Mouse (Mus musculus) left cerebral cortex, postnatal 10 days (tissue): ENCODE measurements around the gene S100a4. TPM values are rescaled to one million over a fixed set of nuclear protein-coding genes. Genes with fewer than 3 reads are reported as not detected.
A peak's percentile ranks its signal among the peaks of the same experiment; 100 is the strongest.

Experiments used
- DNase-seq, 2 experiments: peaks; one replicate each; pipeline ENCODE4 v3.0.0; 2021 to 2022; ENCODE audit warnings: low spot score in 2 of 2, mixed read lengths in 1 of 2; ENCODE audit errors: extremely low spot score in 1 of 2
- intact Hi-C: fragments of 180-260 bp; cut with DNase I; formaldehyde crosslinking; loops from one replicate; pipeline ENCODE4 v1.15.1; 2025
- total RNA-seq, 2 experiments: library from RNA; stranded (reverse); gene quantifications; 2 replicates each; pipeline ENCODE4 v1.2.3; 2021

S100a4 gene
- total RNA-seq, 2 experiments from 2014 or later: 7.1 to 8.1 TPM

DNA sequence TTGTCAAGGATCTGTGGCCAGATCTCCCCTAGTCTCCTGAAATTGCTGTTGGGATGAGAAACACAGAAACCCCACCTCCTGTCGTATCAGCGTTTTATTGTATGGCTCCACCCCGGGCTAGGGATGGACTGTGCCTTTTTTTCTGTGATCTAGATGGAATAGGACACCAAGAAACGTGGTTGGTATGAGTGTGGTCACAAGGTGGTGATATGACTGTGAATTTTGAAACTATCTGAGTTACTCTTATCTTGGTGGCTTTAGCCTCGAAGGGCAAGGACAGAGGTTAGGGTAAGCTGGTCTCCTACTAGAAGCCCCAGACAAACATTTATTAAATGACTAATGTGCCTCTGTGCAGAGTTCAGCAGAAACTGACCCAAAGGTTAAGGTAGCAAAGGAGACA, 8.0 kb upstream of the S100a4 start:
- intact Hi-C loops: no loop called here
- DNase-seq: no peak

DNA sequence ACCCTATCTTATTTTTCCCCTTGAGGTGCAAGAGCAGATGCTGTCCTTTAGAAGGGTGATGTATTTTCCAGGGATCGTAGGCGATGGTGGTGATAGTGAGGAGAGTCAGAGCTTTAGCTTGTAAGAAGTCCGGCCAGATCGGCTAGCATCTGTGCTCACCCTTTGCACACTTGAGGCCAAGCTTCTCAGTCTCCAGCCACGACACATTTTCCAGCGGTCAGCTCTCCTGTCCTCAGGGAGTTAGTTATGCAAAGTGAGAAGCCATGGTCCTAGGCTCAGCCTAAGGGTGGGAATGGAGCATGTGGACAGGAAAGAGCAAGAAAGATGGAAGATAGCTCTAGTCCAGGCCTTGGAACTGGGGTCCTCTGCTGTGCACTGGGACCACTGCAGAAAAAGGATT, 6.8 kb upstream of the S100a4 start:
- intact Hi-C loops: no loop called here
- no peak for DNase-seq

DNA sequence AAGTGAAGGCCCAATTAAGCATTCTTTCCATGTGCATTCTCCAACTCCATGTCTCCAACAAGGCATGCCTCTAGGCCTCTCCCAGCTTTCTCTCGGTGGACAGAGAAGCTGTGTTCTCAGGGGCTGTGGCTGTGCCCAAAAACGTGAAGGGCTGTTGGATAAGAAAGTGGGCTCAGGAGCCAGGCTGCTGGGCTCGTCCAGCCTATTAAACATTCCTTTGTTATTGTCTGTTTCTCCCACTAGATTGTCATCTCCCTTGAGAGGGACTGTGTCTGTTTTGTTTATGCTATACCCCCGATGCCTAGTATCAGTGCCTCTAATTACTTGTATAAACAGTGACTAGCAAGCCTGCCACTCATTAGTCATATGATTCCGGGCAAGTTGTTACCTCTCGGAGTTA, 5.8 kb upstream of the S100a4 start:
- DNase-seq: no peak
- intact Hi-C loops: no loop called here

DNA sequence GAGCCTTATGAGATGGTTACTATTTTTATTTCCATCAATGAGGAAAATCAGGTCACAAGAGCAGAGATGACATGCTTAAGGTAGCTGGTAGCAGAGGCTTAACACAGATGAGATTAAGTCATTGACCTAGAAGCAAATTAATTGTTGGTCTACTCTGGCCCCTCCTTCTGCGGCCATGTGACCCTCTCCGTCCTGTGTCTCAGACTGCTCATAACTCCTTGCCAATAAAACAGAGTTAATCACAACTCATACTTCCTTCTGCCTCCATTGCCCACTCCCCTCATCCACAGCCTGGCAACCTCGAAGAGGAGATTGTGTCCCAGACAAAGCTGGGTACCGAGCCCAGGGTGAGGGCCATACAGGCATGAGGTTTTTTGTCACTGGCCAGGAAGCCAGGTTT, 5.4 kb upstream of the S100a4 start:
- intact Hi-C loops: no loop called here
- DNase-seq: no peak

DNA sequence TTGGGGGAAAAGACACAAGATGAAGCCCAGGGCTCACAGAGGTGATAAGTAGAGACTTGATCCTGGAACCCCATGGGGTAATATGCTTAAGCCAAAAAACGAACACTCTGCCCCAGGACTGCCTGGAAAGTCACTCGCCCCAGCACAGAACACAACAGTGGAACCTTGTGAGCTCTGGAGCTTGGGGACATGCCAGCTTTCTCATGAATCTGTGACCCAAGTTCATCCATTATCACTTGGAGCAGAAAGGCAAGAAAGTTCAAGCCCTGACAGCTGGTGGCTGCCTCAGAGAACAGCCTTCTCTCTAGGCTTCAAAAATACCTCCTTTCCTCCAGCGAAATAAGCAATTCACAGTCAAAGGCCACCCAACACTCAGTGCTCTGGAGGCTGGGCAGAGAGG, 4.2 kb upstream of the S100a4 start:
- intact Hi-C loops: no loop called here
- DNase-seq: no peak

DNA sequence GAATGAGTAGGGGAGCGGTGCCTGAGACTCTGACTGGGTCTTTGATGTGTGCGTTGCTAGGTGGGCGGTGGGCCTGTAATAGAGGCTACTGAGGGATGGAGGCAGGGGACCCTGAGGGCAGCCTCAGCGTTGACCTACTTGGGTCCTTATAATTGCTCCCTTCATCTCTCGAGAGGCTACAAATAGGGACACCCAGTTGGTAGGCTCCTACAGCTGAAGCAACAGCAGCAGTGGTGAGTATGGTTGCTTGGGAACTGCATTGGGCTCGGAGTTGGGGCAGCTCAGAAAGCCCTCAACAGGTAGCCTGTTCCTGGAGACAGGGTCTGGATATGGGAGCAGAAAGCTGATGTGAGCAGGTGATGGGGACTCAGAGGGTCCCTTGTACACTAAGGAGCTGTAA, 3.5 kb upstream of the S100a4 start:
- intact Hi-C loops: no loop called here
- no peak for DNase-seq

DNA sequence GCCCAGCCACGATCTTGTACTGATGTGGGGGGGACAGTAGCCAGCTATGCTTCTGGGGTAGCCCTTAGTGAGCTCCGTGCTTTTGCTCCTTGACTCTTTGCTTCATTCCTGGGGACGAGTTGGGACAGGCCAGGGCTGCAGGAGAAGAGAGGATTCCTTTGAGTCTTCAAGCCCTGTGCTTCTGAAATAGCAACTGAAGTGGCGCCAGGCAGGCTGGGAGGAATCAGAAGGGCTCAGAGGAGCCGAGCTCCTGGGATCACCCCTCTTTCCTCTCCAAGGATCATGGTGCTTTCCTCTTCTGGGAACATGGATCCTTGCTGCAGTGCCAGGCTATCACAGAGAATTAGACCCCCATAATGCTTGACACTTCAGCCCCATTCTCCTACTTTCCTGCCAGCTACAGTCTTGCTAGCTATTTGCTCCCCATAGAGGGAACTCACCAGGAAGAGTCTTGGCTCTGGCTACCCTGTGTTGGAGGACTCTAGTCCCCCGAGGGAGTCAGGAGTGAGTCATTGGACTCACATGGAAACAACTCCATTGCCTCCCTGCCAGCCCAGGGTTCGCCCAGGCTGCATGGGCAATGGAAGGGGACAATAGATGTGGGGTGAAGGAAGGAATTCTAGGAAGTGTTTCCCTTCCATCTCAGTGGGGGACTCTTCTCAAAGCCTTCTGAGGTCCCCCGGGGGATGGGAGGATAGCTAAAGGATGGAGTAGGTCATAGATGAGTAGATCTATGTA, 2.9 kb upstream of the S100a4 start:
- intact Hi-C loops: no loop called here
- no peak for DNase-seq

DNA sequence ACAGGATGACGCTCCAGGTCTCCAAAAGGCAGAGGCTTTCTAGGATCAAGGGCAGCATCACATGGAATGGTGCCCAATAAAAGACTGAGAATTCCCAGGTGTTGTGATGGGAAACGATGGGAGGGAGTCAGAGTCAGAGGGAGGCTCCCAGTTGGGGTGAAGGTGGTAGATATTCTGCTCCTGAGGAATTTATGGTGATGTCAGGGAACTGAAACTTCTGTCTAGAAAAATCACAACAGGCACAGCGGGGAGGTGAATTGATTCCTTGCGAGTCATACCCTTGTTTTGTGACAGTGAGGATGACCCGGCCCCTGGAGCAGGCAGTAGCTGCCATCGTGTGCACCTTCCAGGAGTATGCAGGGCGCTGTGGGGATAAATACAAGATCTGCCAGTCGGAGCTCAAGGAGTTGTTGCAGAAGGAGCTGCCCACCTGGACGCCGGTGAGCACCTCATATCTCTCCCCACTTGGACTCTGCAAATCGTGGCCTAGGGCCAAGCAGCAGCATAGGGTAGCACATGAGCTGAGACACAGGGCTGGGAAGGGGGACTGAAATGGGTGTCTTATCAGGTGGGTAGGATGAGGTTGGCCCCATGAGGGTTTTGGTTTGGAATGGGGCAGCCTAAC, 2.0 kb upstream of the S100a4 start, which contains the start of gene Gm42674:
TSS of gene Gm42674 (plus strand) at position 419 of the 625 bp plus-strand sequence.
- intact Hi-C loops: no loop called here
- DNase-seq: no peak

DNA sequence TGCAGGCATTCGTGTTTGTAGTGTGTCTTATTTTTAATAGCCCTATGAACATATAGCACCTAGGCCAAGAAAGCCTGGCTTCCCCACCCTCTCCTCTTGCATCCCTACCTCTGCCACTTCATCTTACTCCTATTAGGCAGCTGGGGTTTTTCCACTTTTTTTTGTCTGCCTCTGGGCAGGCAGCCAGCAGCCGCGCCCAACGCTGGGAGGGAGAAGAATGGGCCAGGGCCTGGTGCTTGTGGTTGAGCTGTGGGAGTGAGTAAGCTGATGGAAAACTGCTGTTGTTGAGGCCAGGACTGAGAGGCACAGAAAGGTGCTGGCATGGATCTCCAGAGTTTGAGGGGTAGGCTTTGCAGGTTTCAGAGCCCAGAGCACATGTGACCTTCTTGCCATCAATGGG, 845 bp downstream of the S100a4 start:
- DNase-seq: peak in 1 of 2 experiments; percentile 76
- intact Hi-C loops: no loop called here

DNA sequence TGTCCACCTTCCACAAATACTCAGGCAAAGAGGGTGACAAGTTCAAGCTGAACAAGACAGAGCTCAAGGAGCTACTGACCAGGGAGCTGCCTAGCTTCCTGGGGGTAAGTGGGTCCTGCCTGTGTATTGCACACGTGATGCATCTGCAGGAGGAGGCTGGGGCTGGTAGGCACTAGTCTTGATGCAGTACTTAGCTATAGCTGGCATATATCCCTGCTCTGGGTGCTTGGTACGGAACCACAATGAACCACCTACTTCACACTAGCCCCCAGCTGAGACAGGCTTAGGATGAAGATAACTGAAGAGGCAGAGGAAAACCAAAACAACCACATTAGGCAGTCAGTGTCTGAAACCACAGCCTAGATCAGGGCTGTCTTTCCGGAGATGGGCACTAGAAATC, 1.5 kb downstream of the S100a4 start:
- intact Hi-C loops: no loop called here
- DNase-seq: no peak

DNA sequence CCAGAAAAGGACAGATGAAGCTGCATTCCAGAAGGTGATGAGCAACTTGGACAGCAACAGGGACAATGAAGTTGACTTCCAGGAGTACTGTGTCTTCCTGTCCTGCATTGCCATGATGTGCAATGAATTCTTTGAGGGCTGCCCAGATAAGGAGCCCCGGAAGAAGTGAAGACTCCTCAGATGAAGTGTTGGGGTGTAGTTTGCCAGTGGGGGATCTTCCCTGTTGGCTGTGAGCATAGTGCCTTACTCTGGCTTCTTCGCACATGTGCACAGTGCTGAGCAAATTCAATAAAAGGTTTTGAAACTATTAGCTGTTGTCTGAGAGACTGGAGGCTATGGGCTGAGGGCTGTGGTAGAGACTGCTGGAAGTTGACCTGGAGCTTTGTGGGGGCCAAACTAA, 2.2 kb downstream of the S100a4 start:
- intact Hi-C loops: no loop called here
- no peak for DNase-seq

DNA sequence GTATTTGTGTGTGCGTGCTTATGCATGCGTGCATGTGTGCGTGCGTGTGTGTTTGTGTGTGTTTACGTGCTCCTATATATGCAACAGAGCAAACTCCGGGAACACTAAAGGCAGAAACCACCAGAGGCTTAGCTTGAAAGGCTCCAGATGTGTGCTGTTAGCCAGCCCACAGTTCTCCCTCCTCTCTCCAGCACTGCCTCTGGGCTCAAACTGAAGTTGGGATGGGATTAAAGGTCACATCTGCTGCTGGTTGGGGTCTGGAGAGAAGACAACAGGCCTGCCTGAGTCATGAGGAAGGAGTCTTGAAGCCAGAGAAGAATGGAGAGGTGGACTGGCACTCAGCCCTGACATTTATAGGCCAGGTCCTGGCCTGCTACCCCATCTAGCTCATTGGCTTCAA, 2.6 kb downstream of the S100a4 start:
- intact Hi-C loops: no loop called here
- DNase-seq: no peak

DNA sequence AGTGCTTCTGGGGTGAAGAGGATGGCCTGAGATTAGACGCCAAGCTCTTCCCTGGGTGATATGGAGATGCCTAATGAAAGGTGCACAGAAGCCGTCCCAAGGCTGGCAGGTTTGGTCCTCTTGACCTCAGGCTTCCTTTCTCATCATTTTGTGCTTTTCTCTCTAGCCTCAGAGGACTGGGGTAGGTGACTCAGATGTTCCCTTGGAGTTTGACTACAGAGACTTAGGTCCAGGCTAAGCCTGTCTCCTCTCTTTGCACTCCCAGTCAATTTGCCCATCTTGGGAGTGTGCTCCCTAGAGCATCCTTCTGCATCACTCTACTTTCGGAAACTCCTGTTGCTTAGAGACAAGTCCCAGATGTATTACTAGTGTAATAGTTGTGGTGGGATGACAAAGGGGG, 3.8 kb downstream of the S100a4 start:
- DNase-seq: no peak
- intact Hi-C loops: no loop called here

DNA sequence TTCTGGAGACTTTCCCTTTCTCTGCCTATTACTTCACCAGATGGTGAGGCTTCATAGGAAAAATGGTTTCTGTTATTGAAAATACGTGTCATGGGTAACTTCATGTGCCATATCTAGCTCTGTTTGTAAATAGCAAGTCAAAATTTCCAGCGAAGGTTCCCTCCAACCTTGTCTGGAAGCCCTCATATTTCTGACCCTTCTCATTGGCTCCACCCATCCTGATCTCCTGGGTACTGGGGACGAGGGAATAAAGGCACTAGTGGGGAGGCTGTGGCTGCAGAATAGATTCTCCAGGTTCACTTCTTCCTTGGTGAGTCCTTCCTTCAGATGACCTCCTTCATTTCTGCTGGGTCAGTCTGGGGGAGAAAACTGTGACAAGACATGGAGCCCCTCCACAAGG, 4.7 kb downstream of the S100a4 start, which contains the start of gene S100a5:
TSS of gene S100a5 (plus strand) at position 301 of the 400 bp plus-strand sequence.
- intact Hi-C loops: no loop called here
- DNase-seq: no peak

DNA sequence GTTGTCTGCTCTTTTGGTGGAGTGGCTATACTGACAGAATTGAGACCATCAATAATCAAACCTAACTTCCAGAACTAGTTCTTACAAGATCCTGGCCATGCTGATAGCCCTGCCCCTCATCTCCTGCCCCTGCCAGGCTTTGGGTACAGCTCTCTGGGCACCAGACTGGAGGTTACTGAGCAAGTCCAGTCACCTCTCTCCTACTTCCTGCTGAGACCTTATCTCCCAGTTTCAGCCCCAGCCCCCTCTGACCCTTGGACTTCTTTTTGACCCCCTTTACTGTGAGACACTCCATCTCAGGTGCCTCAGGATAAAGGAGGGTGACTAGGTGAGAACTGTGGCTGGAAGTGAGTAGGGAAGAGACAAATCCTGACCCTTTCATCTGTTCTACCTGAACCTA, 5.5 kb downstream of the S100a4 start:
- intact Hi-C loops: no loop called here
- no peak for DNase-seq

DNA sequence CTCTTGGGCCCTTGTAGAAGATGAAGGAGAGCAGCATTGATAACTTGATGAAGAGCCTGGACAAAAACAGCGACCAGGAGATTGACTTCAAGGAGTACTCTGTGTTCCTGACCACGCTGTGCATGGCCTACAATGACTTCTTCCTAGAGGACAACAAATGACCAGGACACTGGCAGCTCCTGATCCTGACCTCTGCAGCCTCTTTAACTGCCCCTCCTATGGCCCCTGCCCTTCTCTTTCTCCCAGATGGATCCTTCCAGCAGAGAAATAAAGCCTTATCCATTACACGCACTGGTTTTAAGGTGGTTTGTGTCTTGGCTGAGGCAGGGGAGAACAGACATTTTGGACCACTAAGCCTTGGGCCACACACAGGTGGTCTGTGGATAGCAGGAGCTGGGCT, 7.9 kb downstream of the S100a4 start:
- DNase-seq: no peak
- intact Hi-C loops: no loop called here

DNA sequence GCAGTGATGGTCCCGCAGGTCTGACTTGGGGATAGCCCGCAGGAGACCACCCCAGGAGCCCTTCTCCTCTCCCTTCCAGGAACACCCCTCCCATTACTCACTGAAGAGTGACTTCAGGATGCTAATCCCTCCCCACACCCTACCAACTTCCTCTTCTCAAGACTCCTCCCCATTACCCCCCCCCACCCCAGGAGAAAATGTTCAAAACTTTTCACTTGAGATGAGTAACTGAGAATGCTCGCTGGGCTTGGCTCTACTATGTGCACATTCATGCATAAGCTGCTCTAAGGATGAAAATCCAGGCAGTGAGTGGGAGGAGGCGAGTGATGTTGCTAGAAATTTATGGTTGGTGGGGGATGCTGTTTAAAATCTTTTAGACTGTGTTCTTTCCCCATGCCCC, 8.5 kb downstream of the S100a4 start:
- intact Hi-C loops: no loop called here
- DNase-seq: no peak

DNA sequence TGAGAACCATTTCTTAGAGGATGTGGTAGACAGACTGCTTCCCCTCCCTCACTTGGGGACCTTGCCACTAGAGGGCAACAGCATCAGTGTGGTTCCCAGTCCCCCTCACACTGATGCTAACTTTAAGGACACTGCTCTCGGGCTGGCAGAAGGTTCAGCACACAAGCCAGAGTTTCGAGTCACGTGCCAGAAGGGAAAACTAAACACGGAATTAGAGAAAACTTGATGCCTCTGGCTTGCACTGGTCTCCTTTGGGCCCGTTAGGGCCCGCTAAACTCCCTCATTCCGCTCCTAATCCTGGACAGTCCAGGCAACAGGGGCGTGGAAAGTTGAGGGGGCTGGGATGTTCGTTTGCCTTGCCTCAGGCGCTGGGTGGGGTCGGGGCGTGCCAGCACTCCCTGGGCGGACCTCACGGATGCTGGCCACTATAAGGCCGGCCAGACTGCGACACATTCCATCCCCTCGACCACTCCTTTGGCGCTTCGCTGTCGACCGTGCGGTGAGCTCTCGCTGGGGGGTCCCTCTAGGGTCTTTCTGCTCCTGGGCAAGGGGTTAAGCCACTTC, 9.2 kb downstream of the S100a4 start, which contains the start of gene S100a6:
TSS of gene S100a6 (plus strand) at position 155 of the 564 bp plus-strand sequence.
- peak; percentile 41 to 75 for DNase-seq
- intact Hi-C loops: no loop called here

DNA sequence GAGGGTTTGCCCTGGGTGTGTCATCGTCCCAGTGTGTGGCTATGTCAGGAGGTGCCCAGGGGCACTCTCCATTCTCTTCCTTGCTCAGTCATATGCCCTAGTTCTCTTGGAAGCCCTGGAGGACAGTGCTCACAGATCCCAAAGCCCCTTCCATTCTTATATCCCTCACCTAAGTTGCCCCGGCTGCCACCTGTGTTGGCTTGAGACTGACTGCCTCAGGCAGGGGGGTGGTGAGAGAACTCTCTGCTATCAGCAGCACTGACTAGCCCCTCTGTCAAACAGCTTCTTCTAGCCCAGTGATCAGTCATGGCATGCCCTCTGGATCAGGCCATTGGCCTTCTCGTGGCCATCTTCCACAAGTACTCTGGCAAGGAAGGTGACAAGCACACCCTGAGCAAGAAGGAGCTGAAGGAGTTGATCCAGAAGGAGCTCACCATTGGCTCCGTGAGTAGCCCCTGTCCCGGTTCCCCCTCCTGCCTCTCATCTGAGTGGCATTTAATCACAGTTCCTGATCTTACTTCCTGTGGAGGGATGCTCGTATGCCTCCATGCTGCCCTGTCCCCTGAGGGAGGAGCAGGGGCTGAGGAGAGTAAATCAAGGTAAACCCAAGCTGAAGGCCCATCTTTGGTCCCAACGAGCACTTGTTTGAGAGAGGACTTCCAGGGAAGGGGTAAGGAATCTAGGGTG, 10.0 kb downstream of the S100a4 start:
- intact Hi-C loops: no loop called here
- DNase-seq: no peak

DNA sequence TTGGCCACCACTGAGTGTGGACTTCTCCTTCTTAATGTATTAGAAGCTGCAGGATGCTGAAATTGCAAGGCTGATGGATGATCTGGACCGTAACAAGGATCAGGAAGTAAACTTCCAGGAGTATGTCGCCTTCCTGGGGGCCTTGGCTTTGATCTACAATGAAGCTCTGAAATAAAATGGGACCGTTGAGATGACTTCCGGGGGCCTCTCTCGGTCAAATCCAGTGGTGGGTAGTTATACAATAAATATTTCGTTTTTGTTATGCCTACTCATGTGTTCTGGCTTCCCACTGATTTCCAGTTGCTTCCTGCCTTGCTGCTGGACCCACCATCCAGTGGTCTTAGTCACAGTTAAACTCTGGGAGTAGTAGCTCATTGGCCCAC, 10.6 kb downstream of the S100a4 start:
- intact Hi-C loops: no loop called here
- DNase-seq: no peak
